Mouse (Mus musculus) heart, adult 11 months (tissue): ENCODE results near the gene Gm2115.

ENCODE experiments used
- DNase-seq: peaks from one replicate; pipeline ENCODE4 v3.0.0; 2022

Gm2115 gene

DNA sequence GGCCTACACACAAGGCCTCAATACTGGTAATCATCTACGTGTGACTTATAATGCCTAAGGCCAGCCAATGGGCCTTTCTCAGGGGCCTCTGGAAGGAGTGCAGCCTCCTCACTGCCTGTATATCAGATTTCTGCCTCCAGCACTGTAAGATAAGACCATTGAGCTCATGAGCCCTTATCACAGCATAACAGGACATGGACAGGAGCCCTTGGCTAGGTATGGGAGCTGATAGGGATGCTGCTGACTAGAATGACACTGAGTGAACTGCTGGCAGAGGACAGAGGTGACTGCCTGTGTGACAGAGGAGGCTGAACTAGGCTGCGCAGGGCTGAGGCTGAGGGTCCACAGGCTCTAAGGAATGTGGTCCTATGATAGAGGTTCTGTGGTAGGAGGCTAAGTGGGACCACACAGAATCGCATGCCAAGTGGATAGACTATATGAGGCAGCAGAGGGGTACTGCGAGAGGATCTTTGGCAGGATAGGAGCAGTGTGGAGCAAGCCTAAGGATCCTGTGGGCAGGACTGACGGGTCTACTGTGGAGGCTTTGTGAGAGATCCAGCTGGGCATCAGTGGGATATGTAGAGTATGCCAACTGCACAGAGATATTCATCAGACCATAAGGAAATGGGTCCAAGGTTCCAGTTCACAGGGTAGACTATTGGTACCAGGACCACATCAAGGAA is 58.5 kb downstream of the Gm2115 start:
- peak; percentile 79 for DNase-seq

DNA sequence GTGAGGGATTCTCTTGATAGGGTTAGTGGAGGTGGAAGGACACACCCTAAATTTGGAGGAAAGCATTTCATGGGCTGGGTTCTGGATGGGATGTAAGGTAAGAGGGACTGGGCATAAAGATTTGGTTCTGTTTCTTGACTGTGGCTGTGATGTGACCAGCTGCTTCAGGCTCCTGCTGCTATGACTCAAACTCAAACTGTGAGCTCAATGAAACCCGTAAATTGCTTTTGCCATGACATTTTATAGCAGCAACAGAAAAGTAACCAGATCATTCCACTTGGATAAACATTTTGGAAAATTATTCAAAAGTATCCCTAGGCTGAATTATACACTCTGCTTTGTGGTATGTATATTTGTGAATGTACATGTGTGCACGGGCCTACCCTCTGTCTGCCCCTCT is 61.9 kb downstream of the Gm2115 start:
- DNase-seq, result no peak

DNA sequence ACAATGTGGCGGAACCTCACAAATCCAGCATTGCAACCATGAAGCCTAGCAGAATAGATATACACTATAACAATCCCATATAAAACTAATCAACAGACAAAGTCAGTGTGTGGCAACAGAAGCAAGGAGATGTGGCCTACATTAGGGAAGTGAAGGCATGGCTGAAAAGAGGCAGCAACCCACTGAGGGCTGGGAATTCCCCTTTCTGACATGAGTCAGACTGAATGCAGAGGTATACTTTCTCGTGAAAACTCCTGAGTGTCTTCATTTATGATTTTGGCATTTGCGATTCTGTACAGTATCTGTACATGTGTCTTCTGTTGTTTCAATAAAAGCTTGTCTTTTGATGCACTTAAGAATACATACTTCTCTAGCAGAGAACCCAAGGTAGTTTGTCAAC is 62.6 kb downstream of the Gm2115 start:
- DNase-seq, result peak; percentile 8

DNA sequence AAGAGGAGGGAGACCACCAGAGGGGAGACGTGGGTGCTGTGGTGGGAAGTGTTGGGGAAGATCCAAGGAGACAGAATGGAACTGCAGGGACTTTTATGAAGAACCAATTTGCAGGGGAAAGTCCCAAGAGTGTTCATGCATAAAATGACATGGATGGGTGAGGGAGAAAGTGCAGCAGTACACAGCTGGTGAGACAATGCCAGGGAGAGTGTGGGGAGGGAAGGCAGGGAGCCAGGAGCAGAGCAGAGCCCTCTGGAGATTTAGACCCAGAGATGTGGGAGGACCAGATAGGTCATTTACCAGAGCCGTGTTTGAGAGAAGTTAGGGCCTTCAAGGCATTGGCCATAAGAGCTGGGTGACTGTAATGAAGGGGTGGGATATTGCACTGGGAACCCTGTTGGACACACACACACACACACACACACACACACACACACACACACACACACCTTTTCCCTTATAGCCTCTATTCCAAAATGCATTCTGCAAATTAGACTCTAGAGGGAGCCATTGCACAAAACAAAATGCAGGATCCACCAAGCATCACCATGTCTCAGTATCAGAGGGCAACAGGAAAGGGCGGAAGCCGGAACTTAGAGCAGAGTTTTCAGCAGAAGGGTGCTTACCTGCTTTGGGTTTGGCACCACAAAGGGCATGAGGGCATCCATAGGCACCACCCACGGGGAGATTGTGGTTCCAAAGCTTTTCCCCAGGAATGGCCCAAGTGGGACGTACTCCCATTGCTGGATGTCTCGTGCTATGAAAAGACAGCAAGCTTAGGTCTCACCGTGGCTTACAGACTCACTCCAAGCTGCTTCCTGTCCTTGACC is 65.5 kb downstream of the Gm2115 start:
- DNase-seq, result peak; percentile 87

DNA sequence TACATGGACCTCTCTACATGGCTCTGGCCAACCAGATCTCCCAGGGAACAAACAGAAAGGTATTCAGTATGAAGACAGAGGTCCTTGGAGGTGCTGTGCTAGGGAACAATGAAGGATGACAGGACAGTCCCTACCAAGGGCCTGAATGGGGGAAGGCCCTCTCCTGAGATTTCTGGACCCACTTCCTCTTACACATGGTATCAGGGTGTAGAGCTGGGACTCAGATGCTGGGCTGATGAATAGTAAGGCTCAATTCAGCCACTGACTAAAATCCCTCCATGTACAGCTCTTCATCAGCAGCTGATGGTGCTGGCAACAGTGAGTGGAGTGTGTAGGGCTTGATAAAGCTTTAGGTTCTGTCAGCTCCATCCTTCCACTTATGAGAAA is 66.2 kb downstream of the Gm2115 start:
- DNase-seq, result peak; percentile 62

DNA sequence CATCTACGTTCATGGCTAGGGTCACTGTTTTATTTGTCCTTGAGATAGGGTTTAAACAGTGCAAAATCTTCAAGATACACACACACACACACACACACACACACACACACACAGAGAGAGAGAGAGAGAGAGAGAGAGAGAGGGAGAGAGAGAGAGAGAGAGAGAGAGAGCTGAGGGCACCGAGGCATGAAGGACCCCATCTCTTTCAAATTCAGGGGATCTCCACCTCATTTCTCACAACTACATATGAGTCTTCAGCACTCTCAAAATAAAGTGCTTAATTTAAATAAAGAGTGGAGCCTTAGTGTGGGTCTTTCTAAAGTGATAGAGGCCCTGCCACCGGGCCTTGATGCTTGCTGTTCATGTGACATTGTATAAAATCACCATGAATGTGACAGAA is 67.2 kb downstream of the Gm2115 start:
- peak; percentile 55 for DNase-seq

DNA sequence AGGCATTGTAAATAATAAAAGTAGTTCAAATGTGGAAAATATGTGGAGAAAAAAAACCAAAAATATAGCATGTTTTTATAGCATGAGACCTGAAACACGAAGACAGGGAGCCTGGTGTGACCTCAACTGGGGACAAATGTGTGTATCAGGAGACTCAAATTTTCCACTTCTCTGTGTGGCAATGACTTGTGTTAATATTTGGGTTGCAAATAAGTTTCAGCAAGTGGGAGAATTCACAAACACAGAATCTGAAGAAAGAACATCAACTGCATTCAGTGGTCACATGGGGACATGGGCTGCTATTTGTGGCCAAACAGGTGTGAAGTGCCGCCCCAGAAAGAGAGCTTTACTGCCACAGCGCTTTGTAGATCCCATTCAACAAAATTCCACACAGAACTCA is 67.9 kb downstream of the Gm2115 start:
- peak; percentile 19 for DNase-seq

DNA sequence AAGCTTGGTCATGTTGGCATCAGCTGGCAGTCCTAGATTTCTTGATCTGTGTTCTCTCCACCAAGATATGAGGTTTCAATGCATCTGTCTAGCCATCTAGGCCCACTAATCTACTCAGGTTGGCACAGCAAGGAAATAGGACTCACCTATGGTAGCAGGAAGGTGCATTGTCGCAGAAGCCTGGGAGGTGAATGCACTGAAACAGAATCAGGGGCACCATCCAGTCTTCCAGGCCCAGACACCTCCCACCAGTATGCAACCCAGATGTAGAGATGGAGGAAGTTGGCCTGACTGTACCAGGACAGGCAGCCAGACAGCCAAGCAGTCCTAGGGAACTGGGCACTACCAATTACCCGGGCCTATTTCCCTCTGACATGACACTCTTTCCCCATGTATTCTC is 71.9 kb downstream of the Gm2115 start:
- peak; percentile 75 for DNase-seq

DNA sequence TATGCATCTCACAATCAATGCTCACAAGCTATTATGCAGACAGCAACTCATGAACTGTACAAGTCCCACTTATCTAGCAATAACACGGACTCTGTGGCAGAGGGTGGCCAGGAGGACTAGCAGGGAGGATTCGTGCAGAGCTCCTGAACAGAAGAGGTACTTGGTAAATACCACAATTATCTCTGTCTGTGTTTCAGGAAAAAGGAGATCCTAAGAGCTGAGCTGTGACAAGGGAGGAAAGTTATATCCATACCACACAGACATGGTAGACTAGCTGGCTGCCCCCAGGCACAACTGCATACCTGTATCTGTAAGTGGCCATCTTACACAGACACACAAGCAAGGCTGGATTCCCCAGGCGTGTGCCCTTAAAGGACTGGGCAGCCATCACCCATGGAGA is 72.6 kb downstream of the Gm2115 start:
- peak; percentile 82 for DNase-seq

DNA sequence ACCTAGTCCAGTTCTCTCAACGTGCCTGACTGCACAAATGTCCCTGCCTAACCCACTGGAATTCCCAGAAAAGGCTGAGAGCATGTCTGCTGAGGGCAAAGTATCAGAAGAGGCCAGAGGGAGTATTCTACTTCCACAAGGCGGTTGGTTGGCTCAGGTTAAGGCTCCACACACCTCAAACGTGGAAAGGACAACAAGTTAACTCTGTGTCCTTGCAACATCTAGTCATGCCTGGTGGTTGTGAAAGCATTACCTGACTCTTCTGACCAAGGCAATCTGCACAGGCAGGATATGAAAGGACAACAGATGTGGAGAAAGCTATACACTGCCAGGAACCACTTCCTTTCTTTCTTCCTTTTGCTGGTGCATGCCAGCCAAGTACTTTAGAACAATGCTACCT is 75.7 kb downstream of the Gm2115 start:
- peak; percentile 87 for DNase-seq

DNA sequence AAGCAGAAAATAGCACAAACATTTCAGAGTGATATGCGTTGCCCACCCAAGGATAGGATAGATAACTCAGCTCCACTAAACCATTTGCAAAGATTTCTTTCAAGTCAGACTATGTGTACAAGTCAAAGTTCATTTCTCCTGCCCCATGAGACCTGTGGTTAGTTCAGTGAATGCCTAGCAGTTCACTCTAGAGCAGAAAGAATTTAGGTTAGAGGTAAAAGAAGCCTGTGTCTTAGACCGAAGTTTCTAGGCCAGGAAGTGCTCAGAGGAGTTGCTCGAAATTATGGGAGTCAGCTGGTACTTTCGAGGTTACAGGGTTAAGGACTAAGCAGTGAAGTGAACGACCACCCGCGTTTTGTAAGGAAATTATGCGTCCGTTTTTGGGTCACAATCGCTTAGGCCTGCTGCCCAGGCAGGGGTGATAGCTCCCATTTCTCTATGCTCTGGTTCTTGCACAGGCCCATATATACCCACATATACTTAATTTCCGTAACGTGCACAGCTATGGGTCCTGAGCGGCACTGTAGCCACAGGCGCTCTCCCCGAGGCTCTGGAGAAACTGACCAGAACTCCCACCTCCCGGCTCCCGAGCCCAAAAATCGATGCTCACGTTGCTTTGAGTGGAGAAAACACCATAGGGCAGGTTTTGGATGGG is 76.4 kb downstream of the Gm2115 start:
- DNase-seq, result peak; percentile 87

DNA sequence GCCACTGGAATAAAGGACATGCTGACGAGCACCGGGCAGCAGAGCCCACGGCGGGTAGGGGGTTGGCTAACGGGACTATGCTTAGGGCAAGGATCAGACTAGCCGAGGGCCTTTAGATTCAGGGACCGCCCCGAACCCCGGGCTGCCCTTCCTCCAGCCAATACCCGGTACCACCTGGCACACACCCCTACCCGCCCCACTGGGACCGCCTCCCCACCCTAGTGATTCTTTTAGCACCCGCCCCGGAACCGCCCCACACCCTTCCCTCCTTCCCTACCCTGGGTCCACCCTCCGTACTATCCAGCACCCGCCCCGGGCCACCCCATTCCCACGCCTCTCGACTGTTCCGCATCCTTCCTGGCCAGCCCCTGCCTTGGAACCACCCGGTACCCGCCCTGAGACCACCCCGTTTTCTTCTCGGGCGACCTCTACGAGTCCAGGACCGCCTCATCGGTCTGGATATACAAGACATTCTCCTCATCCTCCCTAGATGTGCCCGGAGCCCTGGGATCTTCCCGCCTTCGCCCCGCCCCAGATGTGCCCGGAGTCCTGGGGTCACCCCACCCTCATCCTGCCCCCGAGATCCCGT is 77.0 kb downstream of the Gm2115 start:
- peak; percentile 99 for DNase-seq

DNA sequence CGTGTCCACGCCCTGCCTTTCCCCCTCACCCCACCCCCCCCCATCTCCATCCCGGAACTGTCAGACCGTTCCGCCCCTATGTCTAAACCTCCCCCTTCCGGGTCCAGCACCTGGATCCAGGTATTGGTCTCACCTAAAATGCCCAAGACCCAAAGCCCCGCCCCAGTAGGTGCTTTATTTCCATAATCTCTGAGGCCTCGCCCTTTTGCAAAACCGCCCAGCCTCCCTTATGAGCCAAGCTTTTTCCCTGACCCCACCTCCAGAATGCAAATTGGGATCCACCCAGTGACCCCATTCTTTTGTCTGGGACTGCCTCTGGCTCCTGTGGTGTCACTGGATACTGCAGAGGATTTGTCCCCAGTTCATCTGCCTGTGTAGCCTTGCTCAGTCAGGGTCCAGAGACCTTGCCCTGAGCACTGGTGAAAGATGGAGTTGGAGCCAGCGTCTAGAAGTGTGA is 77.6 kb downstream of the Gm2115 start, which contains the start of gene Fah:
Gene Fah, minus strand, starts transcription at position 430 of the 457 bp plus-strand sequence.
- DNase-seq, result peak; percentile 96

DNA sequence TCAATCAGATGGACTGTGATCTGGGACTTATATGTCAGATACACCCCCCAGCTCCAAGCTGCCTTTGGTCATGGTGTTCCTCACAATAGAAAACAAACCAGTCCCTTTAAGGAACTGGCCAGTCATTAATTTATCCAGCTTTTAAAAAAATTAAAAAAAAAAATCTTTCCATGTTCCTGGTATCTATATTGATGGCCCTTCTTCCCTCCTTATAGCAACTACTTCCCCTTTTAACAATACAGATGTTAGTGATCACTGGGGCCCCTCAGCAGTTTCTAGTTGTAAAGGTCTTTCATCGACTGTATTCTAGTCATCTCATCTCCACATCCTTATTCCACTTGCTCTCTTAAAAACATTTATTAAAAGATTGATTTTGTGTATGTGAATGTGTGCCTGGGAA is 82.9 kb downstream of the Gm2115 start:
- peak; percentile 60 for DNase-seq

DNA sequence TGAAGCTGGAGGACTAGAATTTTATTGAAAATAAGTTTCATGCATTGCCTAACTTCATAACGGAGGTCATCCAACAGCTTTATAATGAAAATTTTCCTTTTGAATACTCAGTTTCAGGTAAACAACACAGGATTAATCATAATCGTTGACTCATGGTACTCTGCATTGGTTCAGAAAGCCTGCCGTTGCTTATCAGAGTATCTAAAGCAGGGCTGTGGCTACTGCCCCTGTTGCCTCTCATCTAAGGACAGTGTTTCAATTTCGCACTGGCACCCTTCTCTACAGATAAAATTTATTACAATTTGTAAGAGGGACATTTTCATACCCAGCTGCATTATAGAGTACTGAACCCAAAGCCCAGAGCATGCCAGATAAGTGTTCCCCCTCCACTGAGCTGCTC is 83.7 kb downstream of the Gm2115 start:
- DNase-seq, result peak; percentile 68

DNA sequence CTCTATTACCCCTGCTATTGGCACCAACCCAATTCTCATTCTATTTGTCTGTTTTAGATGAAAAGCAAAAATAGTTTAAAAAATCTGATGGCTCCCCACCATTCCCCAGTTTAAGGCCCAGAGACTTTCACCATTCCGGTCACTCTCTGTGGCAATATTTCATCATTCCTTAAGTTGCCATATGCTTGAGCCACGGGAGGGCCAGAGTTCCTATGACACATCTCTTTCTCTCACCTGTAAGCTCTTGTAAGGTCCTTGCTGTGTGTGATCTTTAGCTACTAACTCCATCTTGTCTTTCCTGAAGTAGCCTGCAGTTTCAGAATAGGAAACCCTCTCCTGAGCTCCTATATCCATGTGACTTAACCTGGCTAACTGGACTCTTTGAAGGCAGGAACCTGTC is 90.2 kb downstream of the Gm2115 start:
- DNase-seq, result no peak

DNA sequence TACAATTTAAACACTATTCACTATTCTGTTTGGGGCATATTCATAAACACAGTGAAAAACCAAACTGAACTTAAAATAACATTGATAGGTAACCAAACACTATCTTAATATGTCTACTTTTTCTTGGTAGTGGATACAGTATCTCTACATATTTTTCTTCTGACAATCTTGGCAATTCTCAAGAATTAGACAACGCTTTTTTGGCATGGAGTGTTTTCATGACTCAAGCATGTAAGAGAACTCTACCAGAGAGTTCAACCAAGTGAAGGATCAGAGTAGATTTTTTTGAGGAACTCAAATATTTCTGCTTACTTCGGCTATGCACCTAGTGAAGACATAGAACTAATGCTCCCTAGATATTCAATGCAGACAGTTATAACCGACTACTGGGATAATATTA is 92.2 kb downstream of the Gm2115 start:
- DNase-seq, result no peak

DNA sequence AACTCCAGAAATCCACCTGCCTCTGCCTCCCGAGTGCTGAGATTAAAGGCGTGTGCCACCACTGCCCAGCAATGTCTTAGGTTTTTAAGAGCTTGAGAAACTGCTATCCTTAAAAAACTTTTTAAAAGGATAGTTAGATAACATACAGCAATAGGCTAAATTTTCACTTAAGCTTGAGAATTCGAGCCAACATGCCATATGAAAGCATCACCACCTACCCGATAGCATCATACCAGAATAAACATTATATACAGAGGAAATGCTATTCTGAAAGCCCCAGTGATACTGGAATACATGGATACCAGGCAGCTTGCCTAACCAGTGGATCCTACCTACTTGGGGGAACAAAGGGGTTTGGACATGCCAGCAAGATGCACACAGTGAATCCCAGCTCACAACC is 95.0 kb downstream of the Gm2115 start:
- DNase-seq, result no peak

DNA sequence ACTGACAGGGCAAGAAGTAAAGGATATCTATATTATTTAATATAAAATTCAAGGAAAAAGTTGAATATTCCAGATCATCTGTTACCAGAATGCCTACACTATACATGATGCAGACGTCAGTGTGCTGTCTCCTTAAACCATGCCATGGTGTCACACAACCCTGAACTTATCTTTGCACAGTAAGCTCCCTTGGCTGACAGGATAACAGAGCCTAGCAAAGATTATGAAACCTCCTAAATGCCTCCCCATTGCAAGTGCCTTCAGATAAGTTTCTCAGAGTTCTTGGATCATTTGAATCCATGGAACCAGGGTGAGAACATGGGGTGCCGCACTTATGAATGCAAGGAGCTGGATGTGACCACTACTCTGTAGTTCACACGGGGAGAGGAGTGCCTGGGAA is 103.1 kb downstream of the Gm2115 start:
- DNase-seq, result no peak
